Mouse (Mus musculus) liver, embryonic 13.5 days (tissue): ENCODE data around the gene Apoh. TPM values are rescaled to one million over a fixed set of nuclear protein-coding genes. Genes with fewer than 3 reads are reported as not detected.

Experiments
- ATAC-seq: fragments of 200-750 bp; cut with Nextera tagmentation; 2 replicates; pipeline ENCODE4 v1.8.0; 2017; ENCODE audit warnings: low read depth, mild to moderate bottlenecking, moderate number of reproducible peaks, moderate library complexity
- DNase-seq: peaks from one replicate; pipeline ENCODE4 v3.0.0; 2022
- H3K27ac ChIP-seq: fragments of 300-500 bp; sonication (generic); 2 replicates; pipeline ENCODE4 v1.5.1; 2015; ENCODE audit warnings: moderate library complexity, mild to moderate bottlenecking, inconsistent platforms
- H3K27me3 ChIP-seq: fragments of 300-500 bp; sonication (generic); 2 replicates; pipeline ENCODE4 v1.6.1; 2015; ENCODE audit warnings: mild to moderate bottlenecking, inconsistent platforms
- H3K36me3 ChIP-seq: fragments of 300-500 bp; sonication (generic); 2 replicates; pipeline ENCODE4 v1.6.1; 2015; ENCODE audit warnings: mild to moderate bottlenecking, inconsistent platforms
- H3K4me1 ChIP-seq: fragments of 300-500 bp; sonication (generic); replicated peaks from 2 replicates; pipeline ENCODE4 v1.6.1; 2015; ENCODE audit warnings: inconsistent platforms
- H3K4me2 ChIP-seq: fragments of 300-500 bp; sonication (generic); 2 replicates; pipeline ENCODE4 v1.6.1; 2015; ENCODE audit warnings: inconsistent platforms, mild to moderate bottlenecking, moderate library complexity
- H3K4me3 ChIP-seq: fragments of 300-500 bp; sonication (generic); replicated peaks from 2 replicates; pipeline ENCODE4 v1.5.1; 2015; ENCODE audit warnings: mild to moderate bottlenecking, inconsistent platforms
- H3K9ac ChIP-seq: fragments of 300-500 bp; sonication (generic); 2 replicates; pipeline ENCODE4 v1.6.1; 2015; ENCODE audit warnings: mild to moderate bottlenecking, inconsistent platforms
- H3K9me3 ChIP-seq: fragments of 300-500 bp; sonication (generic); replicated peaks from 2 replicates; pipeline ENCODE4 v1.6.1; 2016; ENCODE audit warnings: inconsistent platforms
- WGBS: fragments of 180-500 bp; shearing (Covaris S2); methylation state at CpG from one replicate; pipeline ENCODE4 v1.1.7; 2015; ENCODE audit not compliant: insufficient replicate concordance; 5-methylcytosine and 5-hydroxymethylcytosine counted together
- polyA plus RNA-seq: library from polyadenylated mRNA; unstranded; fragments of >200 nt; fragmentation: Nextera tagmentation; extraction: Ambion mirVana; gene quantifications from 2 replicates; pipeline ENCODE4 v1.2.1, GENCODE M21; 2015

The Apoh gene
- polyA plus RNA-seq, 1 experiment from 2014 or later = 128 TPM

DNA sequence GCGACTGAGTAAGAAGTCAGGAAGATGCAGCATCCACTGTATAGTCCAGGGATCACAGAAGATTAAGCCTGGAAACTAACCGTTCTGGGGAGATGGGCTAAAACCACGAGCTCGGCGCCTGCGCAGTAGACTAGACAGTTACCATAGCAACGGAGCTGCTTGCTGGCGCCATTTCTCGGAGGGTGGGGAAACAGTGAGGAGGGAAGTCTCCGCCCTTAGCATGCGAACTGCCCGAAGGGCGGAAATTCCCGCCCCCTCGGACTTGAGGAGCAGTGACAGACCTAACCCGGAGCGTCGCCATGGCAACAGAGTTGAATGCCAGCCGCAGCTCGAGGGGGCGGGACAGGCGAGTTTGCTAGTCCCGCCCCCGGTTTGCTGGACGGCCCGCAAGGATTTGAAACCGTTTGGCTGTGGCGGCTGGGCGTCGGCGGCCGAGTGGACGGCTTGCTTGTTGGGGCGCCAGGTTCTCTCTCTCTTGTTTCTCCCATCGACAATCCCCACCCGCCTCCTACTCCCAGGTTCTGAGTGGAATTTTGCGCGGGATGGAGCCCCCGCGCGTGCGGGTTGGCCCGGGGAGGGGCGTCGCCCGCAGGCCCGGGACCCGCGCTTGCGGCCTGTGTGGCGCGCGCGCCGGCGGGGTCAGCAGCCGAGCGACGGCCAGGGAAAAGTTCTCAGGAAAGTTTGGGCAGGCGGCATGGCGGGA, 81.9 kb downstream of the Apoh start, which contains the start of gene Cep112:
TSS of gene Cep112 (plus strand) at position 304 of the 703 bp plus-strand sequence.
- H3K36me3 ChIP-seq = no peaks in the 10 kb centered on the region
- DNase-seq (peak; percentile 85), ATAC-seq (peak; percentile 93)
- peaks cover 32% of the 10 kb centered on the region for H3K27me3 ChIP-seq
- peaks cover 18% of the 10 kb centered on the region for H3K4me1 ChIP-seq
- H3K27ac ChIP-seq = no peak within 1 kb of the TSS
- H3K4me3 ChIP-seq = peak within 1 kb of the TSS; percentile 66
- WGBS = 1% methylated on average over 61 of the region's 61 CpGs
- H3K4me2 ChIP-seq = peak within 1 kb of the TSS; percentile 77
- no peaks in the 10 kb centered on the region for H3K9me3 ChIP-seq
- H3K9ac ChIP-seq = peak within 1 kb of the TSS; percentile 71

- ATAC-seq (peak; percentile 27), DNase-seq (no peak)
- Histone ChIP-seq H3K9ac (peak overlapping the region; percentile 71), H3K9me3 (no peaks in the 10 kb centered on the region), H3K27ac (no peak overlapping the region), H3K27me3 (peaks cover 32% of the 10 kb centered on the region), H3K4me1 (peaks cover 18% of the 10 kb centered on the region), H3K4me3 (peak overlapping the region; percentile 66), H3K36me3 (no peaks in the 10 kb centered on the region), H3K4me2 (peak overlapping the region; percentile 77)
- 11% methylated on average over 14 of the region's 14 CpGs for WGBS
Measured at GRCm38 (mm10) chr11:108425592-108425921, 82.4 kb downstream of the Apoh start.

DNA sequence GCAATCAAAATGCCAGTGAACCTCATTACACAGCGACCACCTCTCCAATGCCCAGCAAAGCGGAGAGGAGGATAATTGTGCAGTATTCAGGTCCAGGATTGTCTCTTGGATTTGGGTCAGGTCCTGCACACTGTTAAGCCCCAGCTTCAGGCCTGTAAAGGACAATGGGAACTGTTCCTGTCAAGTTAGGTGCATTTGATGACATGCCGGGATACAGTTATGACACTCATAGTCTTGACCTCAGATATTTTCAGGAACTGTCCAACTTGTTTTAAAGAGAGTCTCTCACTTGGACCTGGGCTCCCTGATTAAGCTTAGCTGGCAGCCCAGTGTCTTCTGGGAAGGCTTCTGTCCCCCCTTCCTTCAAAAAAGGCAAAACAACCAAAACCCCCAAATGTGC, 82.9 kb downstream of the Apoh start:
- ATAC-seq (no peak), DNase-seq (no peak)
- H3K4me2 ChIP-seq = peak overlapping the region; percentile 77
- 68% methylated on average over 3 of the region's 3 CpGs for WGBS
- H3K4me1 ChIP-seq = peaks cover 18% of the 10 kb centered on the region
- H3K27me3 ChIP-seq = peaks cover 32% of the 10 kb centered on the region
- H3K9ac ChIP-seq = no peak overlapping the region
- H3K27ac ChIP-seq = no peak overlapping the region
- H3K9me3 ChIP-seq = no peaks in the 10 kb centered on the region
- H3K36me3 ChIP-seq = no peaks in the 10 kb centered on the region
- H3K4me3 ChIP-seq = no peak overlapping the region; the same call in 1 of the 2 replicates

- H3K9me3 ChIP-seq = no peaks in the 10 kb centered on the region
- H3K36me3 ChIP-seq = no peaks in the 10 kb centered on the region
- no peak for DNase-seq
- no peak for ATAC-seq
- H3K9ac ChIP-seq = no peak overlapping the region
- 52% methylated on average over 6 of the region's 6 CpGs for WGBS
- H3K27ac ChIP-seq = no peak overlapping the region
- no peak overlapping the region for H3K4me3 ChIP-seq
- H3K4me1 ChIP-seq = peaks cover 18% of the 10 kb centered on the region
- no peak overlapping the region for H3K4me2 ChIP-seq
- peaks cover 32% of the 10 kb centered on the region for H3K27me3 ChIP-seq
Measured at GRCm38 (mm10) chr11:108427191-108427590, 84.0 kb downstream of the Apoh start.

- DNase-seq = no peak
- Histone ChIP-seq H3K9me3 (no peaks in the 10 kb centered on the region), H3K27me3 (peaks cover 22% of the 10 kb centered on the region), H3K4me1 (peaks cover 16% of the 10 kb centered on the region), H3K9ac (no peak overlapping the region), H3K27ac (no peak overlapping the region), H3K4me3 (no peak overlapping the region), H3K4me2 (no peak overlapping the region), H3K36me3 (no peaks in the 10 kb centered on the region)
- no peak for ATAC-seq
- 55% methylated on average over 2 of the region's 2 CpGs for WGBS
Measured at GRCm38 (mm10) chr11:108429076-108429475, 85.9 kb downstream of the Apoh start.

GRCm38 (mm10) chr11:108443893-108444563, 100.9 kb downstream of the Apoh start:
- ATAC-seq = no peak
- no peak for DNase-seq
- no peaks in the 10 kb centered on the region for H3K36me3 ChIP-seq
- no peak overlapping the region for H3K9ac ChIP-seq
- H3K27ac ChIP-seq = no peak overlapping the region
- no peaks in the 10 kb centered on the region for H3K27me3 ChIP-seq
- no peak overlapping the region for H3K4me3 ChIP-seq
- 73% methylated on average over 11 of the region's 11 CpGs for WGBS
- H3K4me1 ChIP-seq = no peaks in the 10 kb centered on the region
- H3K4me2 ChIP-seq = no peak overlapping the region
- H3K9me3 ChIP-seq = no peaks in the 10 kb centered on the region

- ATAC-seq (no peak), DNase-seq (no peak)
Measured at GRCm38 (mm10) chr11:108447148-108447547, 104.0 kb downstream of the Apoh start.

GRCm38 (mm10) chr11:108449811-108450210, 106.7 kb downstream of the Apoh start:
- 26% methylated on average over 3 of the region's 3 CpGs for WGBS
- Histone ChIP-seq H3K27ac (no peak overlapping the region), H3K9ac (no peak overlapping the region), H3K36me3 (0 out of 2 replicates have a peak, but pooled peaks cover 5% of the 10 kb centered on the region), H3K4me2 (no peak overlapping the region), H3K27me3 (no peaks in the 10 kb centered on the region), H3K4me1 (no peaks in the 10 kb centered on the region), H3K9me3 (no peaks in the 10 kb centered on the region), H3K4me3 (no peak overlapping the region)
- DNase-seq (peak; percentile 17), ATAC-seq (no peak)

More at GRCm38 (mm10) chr11:108447148-108447547, 104.0 kb downstream of the Apoh start:
- H3K4me1 ChIP-seq = no peaks in the 10 kb centered on the region
- H3K4me3 ChIP-seq = no peak overlapping the region
- H3K27me3 ChIP-seq = no peaks in the 10 kb centered on the region
- no peak overlapping the region for H3K27ac ChIP-seq
- H3K4me2 ChIP-seq = no peak overlapping the region
- H3K9ac ChIP-seq = no peak overlapping the region
- no peaks in the 10 kb centered on the region for H3K9me3 ChIP-seq
- H3K36me3 ChIP-seq = 0 out of 2 replicates have a peak, but pooled peaks cover 5% of the 10 kb centered on the region

DNA sequence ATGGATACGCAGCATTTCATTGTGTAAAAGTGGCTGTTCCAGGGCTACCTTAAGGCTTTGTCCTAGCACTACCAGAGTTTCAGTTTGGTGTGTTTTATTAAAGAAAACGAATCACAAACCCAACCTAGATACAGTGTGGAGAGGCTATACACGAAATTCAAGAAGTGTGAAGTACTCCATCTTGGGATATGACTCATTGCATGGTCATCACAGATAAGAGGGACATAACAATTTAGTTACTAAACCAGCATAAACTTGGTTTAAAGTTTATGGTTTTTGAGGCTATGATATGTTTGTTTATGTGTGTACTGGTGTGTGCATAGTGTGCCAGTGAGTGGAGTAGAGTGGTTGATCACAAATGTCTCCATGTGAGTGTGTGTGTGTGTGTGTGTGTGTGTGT, 116.4 kb downstream of the Apoh start:
- H3K9ac ChIP-seq = no peak overlapping the region
- WGBS = 47% methylated on average over 3 of the region's 3 CpGs
- no peak overlapping the region for H3K4me2 ChIP-seq
- no peaks in the 10 kb centered on the region for H3K9me3 ChIP-seq
- H3K36me3 ChIP-seq = no peaks in the 10 kb centered on the region
- ATAC-seq = no peak
- H3K4me3 ChIP-seq = no peak overlapping the region
- no peaks in the 10 kb centered on the region for H3K4me1 ChIP-seq
- no peaks in the 10 kb centered on the region for H3K27me3 ChIP-seq
- no peak overlapping the region for H3K27ac ChIP-seq
- DNase-seq = no peak

Other genes starting within 250 kb of the Apoh start
- 1.9 and 4.6 TPM in 2 replicates for gene Prkca, start 574 bp downstream of the Apoh start, polyA plus RNA-seq
- gene Cep112, start 81.8 kb downstream of the Apoh start, polyA plus RNA-seq = 1.4 and 1.8 TPM in 2 replicates